Mouse (Mus musculus) embryonic facial prominence, embryonic 15.5 days (tissue): ENCODE data around the gene Fndc3b. TPM values are rescaled to one million over a fixed set of nuclear protein-coding genes. Genes with fewer than 3 reads are reported as not detected.

ENCODE experiments used
- ATAC-seq: fragments of 200-750 bp; cut with Nextera tagmentation; 2 replicates; pipeline ENCODE4 v1.8.0; 2017; ENCODE audit warnings: low read depth, moderate TSS enrichment; ENCODE audit not compliant: insufficient number of reproducible peaks, low FRiP score, low TSS enrichment
- H3K27ac ChIP-seq: fragments of 300-500 bp; sonication (generic); replicated peaks from 2 replicates; pipeline ENCODE4 v1.5.1; 2015; ENCODE audit warnings: mild to moderate bottlenecking, inconsistent platforms
- H3K27me3 ChIP-seq: fragments of 300-500 bp; sonication (generic); 2 replicates; pipeline ENCODE4 v1.6.1; 2015; ENCODE audit warnings: inconsistent platforms
- H3K36me3 ChIP-seq: fragments of 300-500 bp; sonication (generic); 2 replicates; pipeline ENCODE4 v1.6.1; 2015; ENCODE audit warnings: mild to moderate bottlenecking, inconsistent platforms
- H3K4me1 ChIP-seq: fragments of 300-500 bp; sonication (generic); 2 replicates; pipeline ENCODE4 v1.6.1; 2015; ENCODE audit warnings: inconsistent platforms
- H3K4me2 ChIP-seq: fragments of 300-500 bp; sonication (generic); replicated peaks from 2 replicates; pipeline ENCODE4 v1.6.1; 2015; ENCODE audit warnings: mild to moderate bottlenecking, inconsistent platforms
- H3K4me3 ChIP-seq: fragments of 300-500 bp; sonication (generic); replicated peaks from 2 replicates; pipeline ENCODE4 v1.5.1; 2015; ENCODE audit warnings: mild to moderate bottlenecking, inconsistent platforms
- H3K9ac ChIP-seq: fragments of 300-500 bp; sonication (generic); 2 replicates; pipeline ENCODE4 v1.6.1; 2015; ENCODE audit warnings: inconsistent platforms
- H3K9me3 ChIP-seq: fragments of 300-500 bp; sonication (generic); replicated peaks from 2 replicates; pipeline ENCODE4 v1.6.1; 2016; ENCODE audit warnings: inconsistent platforms
- WGBS: fragments of 180-500 bp; shearing (Covaris S2); methylation state at CpG from one replicate; pipeline ENCODE4 v1.1.7; 2015; 5-methylcytosine and 5-hydroxymethylcytosine counted together
- polyA plus RNA-seq: library from polyadenylated mRNA; unstranded; fragments of >200 nt; fragmentation: Nextera tagmentation; extraction: Ambion mirVana; gene quantifications from 2 replicates; pipeline ENCODE4 v1.2.1, GENCODE M21; 2015

The Fndc3b gene
- polyA plus RNA-seq, 1 experiment from 2014 or later, result 31.8 TPM

DNA sequence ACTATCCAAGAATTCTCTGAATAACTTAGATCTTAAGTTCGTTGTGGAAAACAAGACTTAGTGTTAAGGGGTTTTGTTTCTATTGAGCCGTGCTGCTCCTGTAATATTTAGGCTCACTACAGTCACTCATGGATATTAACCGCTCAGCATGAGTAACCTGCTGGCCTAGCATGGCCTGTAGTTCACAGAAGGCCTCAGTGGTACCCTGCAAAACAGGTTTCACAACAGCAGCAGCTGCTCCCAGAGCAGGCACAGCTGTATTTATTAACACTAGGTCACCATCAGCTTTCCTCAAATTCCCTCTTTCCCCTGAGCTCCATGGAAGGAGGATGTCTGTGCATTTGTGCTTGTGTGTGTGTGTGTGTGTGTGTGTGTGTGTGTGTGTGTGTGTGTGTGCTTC lies 278.1 kb downstream of the Fndc3b start:
- no peaks in the 10 kb centered on the region for H3K27me3 ChIP-seq
- no peak overlapping the region for H3K4me2 ChIP-seq
- WGBS, result 47% methylated on average over 3 of the region's 3 CpGs
- no peak overlapping the region for H3K9ac ChIP-seq
- ATAC-seq, result no peak
- H3K36me3 ChIP-seq, result peaks cover 27% of the 10 kb centered on the region
- H3K27ac ChIP-seq, result 0 out of 2 replicates have a peak overlapping the region, but pooled peaks have one; percentile 44
- H3K4me1 ChIP-seq, result no peaks in the 10 kb centered on the region
- H3K4me3 ChIP-seq, result no peak overlapping the region
- H3K9me3 ChIP-seq, result no peaks in the 10 kb centered on the region

DNA sequence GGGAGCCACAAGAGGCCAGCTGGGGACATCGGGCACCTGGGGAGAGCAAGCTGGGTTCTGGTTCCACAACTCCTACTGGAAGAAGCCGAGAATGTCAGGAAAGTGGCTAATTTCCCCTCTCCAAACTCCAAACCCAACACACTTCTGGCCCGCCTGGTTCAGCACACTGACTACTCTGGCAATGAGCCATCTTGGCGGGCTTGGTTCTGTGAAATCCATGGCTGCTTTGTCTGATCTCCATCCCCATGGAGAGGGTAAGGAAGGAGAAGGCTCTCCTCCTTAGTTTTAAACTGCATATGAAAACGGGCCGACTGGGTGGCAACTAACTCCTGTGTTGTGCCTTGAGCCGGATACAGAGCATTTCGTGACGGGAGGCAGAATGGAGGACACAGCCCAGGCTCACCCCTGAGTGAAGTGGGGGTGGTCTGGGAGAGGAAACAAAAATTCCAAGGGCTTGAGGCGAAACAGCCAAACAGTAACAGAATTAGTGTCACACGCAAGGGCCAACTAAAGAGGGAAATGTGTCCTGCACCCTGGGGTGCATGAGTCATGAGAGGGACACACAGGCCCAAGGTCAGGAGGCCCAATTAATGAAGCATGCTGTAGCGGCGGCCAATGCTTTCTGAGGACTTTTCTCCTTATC lies 280.4 kb downstream of the Fndc3b start:
- Histone ChIP-seq H3K4me3 (no peak overlapping the region), H3K36me3 (peaks cover 34% of the 10 kb centered on the region), H3K27ac (no peak overlapping the region), H3K9me3 (no peaks in the 10 kb centered on the region), H3K27me3 (no peaks in the 10 kb centered on the region), H3K4me2 (no peak overlapping the region), H3K4me1 (no peaks in the 10 kb centered on the region), H3K9ac (no peak overlapping the region)
- peak; percentile 41; the same call in 1 of the 2 replicates for ATAC-seq
- WGBS, result 80% methylated on average over 13 of the region's 13 CpGs

DNA sequence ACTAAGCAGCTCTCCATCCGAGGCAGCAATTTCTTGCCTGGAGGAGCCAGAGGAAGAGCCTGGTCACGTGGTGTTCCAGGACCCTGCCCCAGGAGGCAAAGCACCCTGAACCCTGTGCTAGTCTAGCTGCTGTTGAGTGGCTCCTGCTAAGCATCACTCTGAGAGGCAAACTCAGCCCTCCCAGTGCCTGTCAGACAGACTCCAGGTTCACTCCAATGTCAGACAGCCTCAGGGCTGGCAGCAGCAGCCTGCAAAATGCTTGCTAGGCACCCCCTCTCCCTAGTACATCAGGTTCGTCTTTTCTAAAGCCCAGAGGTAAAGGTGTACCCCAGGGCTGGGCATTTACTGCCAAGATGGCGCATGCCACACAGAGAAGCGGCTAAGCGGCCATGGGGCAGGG lies 283.7 kb downstream of the Fndc3b start:
- Histone ChIP-seq H3K4me2 (no peak overlapping the region), H3K36me3 (peaks cover 52% of the 10 kb centered on the region), H3K27ac (no peak overlapping the region), H3K4me3 (no peak overlapping the region), H3K9ac (no peak overlapping the region), H3K27me3 (no peaks in the 10 kb centered on the region), H3K9me3 (no peaks in the 10 kb centered on the region), H3K4me1 (no peaks in the 10 kb centered on the region)
- 77% methylated on average over 6 of the region's 6 CpGs for WGBS
- no peak for ATAC-seq

DNA sequence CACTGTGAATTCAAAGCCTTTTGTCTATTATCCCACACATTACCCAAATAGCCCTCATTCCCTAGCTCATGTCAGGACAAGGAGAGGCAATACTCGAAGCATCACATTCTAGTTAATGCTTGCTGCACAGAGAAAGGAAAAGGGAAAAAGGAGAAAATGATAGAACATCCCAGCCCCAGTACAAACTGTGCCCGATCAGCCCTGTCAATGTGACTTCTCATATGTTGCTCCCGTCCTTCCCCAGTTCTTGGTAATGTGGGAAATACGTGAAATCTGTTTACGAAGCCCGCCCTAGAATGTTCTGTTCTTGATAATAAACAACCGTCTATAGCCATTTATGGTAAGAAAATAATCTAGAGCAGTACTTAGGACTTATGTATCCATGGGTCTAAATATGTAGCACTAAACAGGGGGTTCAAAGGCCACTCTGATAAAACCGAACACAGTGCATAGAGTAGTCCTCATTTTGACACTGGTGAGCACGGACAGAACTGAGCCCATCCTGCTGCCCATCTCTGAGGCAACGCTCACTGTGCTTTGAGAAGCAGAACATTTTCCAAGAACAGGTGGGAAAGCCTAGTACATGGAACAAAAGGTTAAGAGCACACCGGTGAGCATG lies 286.9 kb downstream of the Fndc3b start:
- Histone ChIP-seq H3K27ac (no peak overlapping the region), H3K9me3 (no peaks in the 10 kb centered on the region), H3K4me3 (no peak overlapping the region), H3K4me1 (no peaks in the 10 kb centered on the region), H3K27me3 (no peaks in the 10 kb centered on the region), H3K4me2 (no peak overlapping the region), H3K36me3 (peaks cover 55% of the 10 kb centered on the region), H3K9ac (no peak overlapping the region)
- no peak for ATAC-seq
- 84% methylated on average over 11 of the region's 11 CpGs for WGBS

DNA sequence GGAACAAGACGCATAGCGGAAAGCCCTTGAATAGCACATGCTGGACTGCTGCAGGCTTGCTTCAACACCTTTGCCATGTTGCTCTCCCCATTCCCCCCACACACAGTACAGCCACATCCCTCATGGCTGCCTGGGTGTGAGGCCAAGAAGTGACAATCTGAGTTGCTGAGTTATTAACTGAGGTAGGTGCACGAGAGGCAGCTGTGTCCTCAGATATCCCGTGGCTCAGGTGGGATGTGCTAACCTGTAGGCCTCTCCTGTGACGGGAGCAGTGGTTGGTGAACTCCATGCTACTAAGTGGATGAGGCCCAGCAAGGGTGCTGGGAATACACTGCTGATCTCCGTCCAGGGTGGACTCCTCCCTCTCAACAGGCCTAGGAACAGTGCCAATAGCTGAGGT lies 288.6 kb downstream of the Fndc3b start:
- Histone ChIP-seq H3K9ac (no peak overlapping the region), H3K4me3 (no peak overlapping the region), H3K4me1 (no peaks in the 10 kb centered on the region), H3K27me3 (no peaks in the 10 kb centered on the region), H3K4me2 (no peak overlapping the region), H3K36me3 (peaks cover 56% of the 10 kb centered on the region), H3K27ac (no peak overlapping the region), H3K9me3 (no peaks in the 10 kb centered on the region)
- 87% methylated on average over 6 of the region's 6 CpGs for WGBS
- no peak for ATAC-seq

DNA sequence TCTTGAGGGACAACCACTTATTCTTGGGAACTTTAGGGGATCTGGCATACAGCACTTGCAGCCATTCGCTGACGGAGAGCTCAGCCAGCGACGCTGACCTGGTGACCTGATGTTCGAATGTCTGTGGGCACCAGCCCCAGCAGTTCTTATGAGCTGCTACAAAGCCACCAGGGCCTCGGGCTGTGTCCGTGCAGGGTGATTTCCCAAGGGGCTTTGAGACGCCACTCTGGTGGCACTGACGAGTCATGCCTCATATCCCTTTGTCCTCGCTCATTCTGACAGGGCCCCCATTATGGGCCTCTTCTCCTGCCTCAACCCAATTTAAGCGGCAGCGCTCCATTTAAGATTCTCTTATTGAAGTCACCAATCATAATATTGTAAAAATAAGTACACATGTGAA lies 289.1 kb downstream of the Fndc3b start:
- Histone ChIP-seq H3K27me3 (no peaks in the 10 kb centered on the region), H3K4me2 (no peak overlapping the region), H3K9me3 (no peaks in the 10 kb centered on the region), H3K4me3 (no peak overlapping the region), H3K9ac (no peak overlapping the region), H3K4me1 (no peaks in the 10 kb centered on the region), H3K27ac (no peak overlapping the region), H3K36me3 (peaks cover 53% of the 10 kb centered on the region)
- ATAC-seq, result no peak
- WGBS, result 70% methylated on average over 12 of the region's 12 CpGs

DNA sequence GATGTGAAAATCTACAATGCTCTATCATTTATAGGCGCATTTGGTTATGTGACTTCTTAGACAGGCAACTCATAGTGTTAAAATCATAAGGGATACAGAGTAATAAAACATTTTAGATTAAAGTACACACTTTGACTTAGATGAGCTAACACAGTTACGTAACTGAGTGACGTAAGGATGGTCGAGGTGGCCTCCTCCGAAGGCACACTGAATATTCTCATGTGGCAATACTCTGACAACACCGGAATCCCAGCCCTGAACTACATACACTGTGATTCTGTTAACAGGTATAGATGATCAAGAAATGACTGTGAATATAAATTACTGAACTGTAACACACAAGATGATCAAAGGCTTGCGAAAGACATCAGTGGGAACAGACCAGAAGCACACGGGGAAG lies 292.5 kb downstream of the Fndc3b start:
- Histone ChIP-seq H3K4me1 (no peaks in the 10 kb centered on the region), H3K27me3 (no peaks in the 10 kb centered on the region), H3K27ac (no peak overlapping the region), H3K9me3 (no peaks in the 10 kb centered on the region), H3K4me3 (no peak overlapping the region), H3K36me3 (peaks cover 39% of the 10 kb centered on the region), H3K9ac (no peak overlapping the region), H3K4me2 (no peak overlapping the region)
- no peak for ATAC-seq
- whole genome bisulfite sequencing, result 90% methylated on average over 8 of the region's 8 CpGs

DNA sequence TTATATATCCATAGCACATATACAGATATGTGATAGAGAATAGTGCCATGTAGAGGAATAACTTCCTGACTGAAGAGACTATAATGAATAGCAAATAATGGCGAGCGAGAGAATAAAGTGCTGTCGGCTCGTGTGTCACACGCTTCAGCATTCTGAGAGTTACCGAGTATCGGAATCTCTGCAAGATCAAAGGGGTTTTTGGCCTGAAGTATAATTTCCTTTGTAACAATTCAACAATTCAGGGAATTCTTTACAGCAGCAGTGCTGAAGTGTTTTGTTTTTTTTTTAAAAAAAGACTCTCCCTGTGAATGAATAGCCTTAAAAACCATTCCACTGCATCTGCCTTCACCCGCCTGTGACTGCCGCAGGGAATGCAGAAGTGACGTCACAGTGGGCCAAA lies 294.3 kb downstream of the Fndc3b start:
- no peak for ATAC-seq
- H3K4me1 ChIP-seq, result no peaks in the 10 kb centered on the region
- no peak overlapping the region for H3K9ac ChIP-seq
- H3K4me2 ChIP-seq, result no peak overlapping the region
- no peaks in the 10 kb centered on the region for H3K27me3 ChIP-seq
- H3K9me3 ChIP-seq, result no peaks in the 10 kb centered on the region
- H3K27ac ChIP-seq, result no peak overlapping the region
- H3K36me3 ChIP-seq, result peaks cover 29% of the 10 kb centered on the region
- no peak overlapping the region for H3K4me3 ChIP-seq
- 79% methylated on average over 10 of the region's 10 CpGs for WGBS

DNA sequence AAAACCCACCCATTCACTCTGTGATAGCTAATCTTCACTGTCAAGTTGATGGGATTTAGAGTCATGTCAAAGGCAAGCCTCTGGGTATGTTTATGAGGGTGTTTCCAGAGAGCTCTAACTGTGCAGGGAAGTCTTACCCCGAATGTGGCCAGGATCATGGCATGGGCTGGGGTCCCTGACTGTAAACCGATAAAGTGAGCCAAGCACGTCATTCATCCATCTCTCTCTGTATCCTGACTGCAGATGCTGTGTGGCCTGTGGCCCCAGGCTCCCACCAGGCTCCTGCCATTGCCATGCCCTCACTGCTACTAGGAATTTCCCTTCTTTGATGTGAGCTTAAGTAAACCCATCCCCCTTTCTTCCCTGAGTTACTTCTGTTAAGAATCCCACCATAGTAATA lies 297.5 kb downstream of the Fndc3b start:
- Histone ChIP-seq H3K4me1 (no peaks in the 10 kb centered on the region), H3K36me3 (peaks cover 14% of the 10 kb centered on the region), H3K9ac (no peak overlapping the region), H3K4me3 (no peak overlapping the region), H3K27ac (no peak overlapping the region), H3K27me3 (no peaks in the 10 kb centered on the region), H3K4me2 (no peak overlapping the region), H3K9me3 (no peaks in the 10 kb centered on the region)
- ATAC-seq, result no peak
- WGBS, result 54% methylated on average over 3 of the region's 3 CpGs

DNA sequence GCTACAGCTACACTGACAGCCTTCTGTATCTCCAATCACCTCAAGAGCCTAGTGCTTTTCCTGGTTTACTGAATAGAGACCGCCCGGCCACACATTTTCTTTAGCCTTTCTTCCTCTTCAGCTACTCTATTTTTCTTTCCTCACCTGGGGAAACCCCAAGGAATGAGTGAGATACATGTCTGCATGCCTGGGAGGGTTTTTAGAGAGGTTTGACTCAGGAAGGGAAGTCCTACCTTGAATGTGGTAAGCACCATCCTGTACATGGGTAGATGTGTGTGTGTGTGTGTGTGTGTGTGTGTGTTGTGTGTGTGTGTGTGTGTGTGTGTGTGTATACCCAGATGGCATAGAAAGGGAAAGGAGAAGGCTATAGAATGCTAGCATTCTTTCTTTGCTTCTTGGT lies 299.8 kb downstream of the Fndc3b start:
- H3K4me1 ChIP-seq, result no peaks in the 10 kb centered on the region
- H3K27ac ChIP-seq, result no peak overlapping the region
- WGBS, result 87% methylated on average over 2 of the region's 2 CpGs
- no peak for ATAC-seq
- no peak overlapping the region for H3K9ac ChIP-seq
- no peak overlapping the region for H3K4me3 ChIP-seq
- H3K36me3 ChIP-seq, result 0 out of 2 replicates have a peak, but pooled peaks cover 4% of the 10 kb centered on the region
- no peaks in the 10 kb centered on the region for H3K27me3 ChIP-seq
- H3K9me3 ChIP-seq, result no peaks in the 10 kb centered on the region
- no peak overlapping the region for H3K4me2 ChIP-seq

DNA sequence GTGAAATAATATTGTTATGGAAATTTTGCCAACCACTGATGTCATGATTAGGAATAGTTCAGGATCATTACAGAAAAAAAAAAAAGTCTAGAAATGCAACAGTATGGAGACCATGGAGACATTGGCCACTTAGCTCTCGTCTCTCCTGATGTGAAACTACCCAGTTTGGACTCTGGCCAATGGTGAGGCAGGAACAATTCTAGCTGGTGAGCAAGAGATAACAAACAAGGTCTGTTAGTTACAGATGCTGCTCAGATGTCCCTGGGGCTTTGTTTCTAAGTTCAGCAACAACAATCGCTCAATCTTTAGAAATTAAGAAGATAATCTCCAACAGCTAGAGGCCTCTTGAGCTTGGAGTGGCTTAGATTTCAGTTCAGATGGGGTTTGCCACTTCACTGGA lies 302.5 kb downstream of the Fndc3b start:
- WGBS, result 41% methylated on average over 2 of the region's 2 CpGs
- no peaks in the 10 kb centered on the region for H3K27me3 ChIP-seq
- H3K27ac ChIP-seq, result no peak overlapping the region
- H3K9ac ChIP-seq, result no peak overlapping the region
- no peak for ATAC-seq
- no peaks in the 10 kb centered on the region for H3K4me1 ChIP-seq
- H3K36me3 ChIP-seq, result no peaks in the 10 kb centered on the region
- no peak overlapping the region for H3K4me2 ChIP-seq
- no peaks in the 10 kb centered on the region for H3K9me3 ChIP-seq
- no peak overlapping the region for H3K4me3 ChIP-seq

DNA sequence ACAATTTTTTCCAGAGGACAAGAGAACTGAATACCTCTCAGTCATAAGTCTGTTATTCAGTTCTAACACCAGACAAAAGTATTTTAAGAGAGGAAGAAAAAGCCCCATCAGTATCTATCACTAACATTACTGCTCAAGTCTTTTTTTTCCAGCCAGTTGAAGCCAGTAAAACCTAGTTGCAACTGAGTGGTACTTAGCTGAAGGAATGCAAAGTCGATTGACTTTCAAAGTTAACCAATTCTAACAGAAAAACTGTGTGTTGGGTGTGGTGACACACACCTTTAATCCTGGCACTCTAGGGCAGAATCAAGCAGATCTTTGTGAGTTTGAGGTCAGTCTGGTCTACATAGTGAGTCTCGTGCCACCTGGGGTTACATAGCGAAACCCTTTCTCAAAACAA lies 304.7 kb downstream of the Fndc3b start:
- Histone ChIP-seq H3K27me3 (no peaks in the 10 kb centered on the region), H3K4me1 (no peaks in the 10 kb centered on the region), H3K4me3 (no peak overlapping the region), H3K9me3 (no peaks in the 10 kb centered on the region), H3K9ac (no peak overlapping the region), H3K36me3 (no peaks in the 10 kb centered on the region), H3K27ac (no peak overlapping the region), H3K4me2 (no peak overlapping the region)
- ATAC-seq, result no peak
- WGBS, result 80% methylated on average over 3 of the region's 3 CpGs
